In the genomic region with DNA sequence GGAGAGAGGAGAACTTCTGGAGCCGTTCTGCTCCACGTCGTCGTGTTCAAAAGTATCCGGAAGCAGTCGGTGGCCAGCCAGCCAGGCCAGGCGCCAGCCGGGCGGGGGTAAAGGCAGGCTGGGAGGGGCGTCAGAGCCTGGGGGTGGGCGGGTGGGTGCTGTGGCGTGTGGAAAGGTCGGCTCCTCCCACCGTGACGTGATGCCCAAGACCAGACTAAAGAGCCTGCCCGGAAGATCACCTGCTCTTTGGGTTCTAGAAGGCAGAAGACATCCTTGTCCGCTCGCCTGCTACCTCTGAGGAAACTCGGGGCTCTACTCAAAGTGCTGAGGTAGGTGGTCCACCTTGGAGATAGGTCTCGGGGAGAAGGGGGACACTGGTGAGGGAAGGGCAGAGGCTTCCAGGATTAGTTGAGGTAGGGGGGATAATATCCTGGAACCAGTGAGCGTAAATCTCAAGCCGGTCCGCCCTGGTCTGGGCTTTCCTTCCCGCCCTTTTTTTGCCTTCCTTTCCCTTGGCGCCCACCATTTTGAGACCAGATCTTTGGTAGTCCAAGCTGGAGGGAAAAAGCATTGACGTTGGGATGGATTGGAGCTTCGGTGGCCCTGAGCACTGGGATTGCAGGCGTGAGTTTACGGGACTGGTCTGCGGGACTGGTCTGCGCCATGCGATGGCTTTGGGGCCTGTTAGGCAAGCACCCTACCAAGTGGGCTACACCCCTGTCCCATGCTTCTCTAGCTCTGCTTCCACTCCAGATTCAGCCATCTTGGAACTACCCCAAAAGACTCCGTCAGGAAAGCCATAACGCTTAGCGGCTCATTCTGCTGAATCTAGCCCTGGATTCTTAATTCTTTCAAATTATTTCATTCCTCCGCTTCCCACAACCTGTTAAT, we compare ENCODE assay signal across 8 mouse cellular contexts. TPM values are rescaled to one million over a fixed set of nuclear protein-coding genes. Genes with fewer than 3 reads are reported as not detected.
DNase-seq lines count a peak whose midpoint lies in the region; ATAC-seq lines count a peak whose summit lies in the region.

Jade1 (plus strand) TSS at position 241 of the 891 bp plus-strand sequence.

- WGBS in kidney, embryonic 16.5 days: 98% methylated on average over 36 of the region's 36 CpGs
- WGBS in midbrain, embryonic 15.5 days: 97% methylated on average over 36 of the region's 36 CpGs

- H3K9ac ChIP-seq in kidney, embryonic 16.5 days (replicated peaks; ENCODE audit: low read length): no peak within 1 kb of the TSS
- no peak within 1 kb of the TSS for H3K9ac ChIP-seq in midbrain, embryonic 15.5 days

- no peak for DNase-seq in kidney, postnatal 10 days
- DNase-seq in adrenal gland, postnatal 10 days: no peak
- DNase-seq in gastrocnemius, postnatal 10 days: no peak
- DNase-seq in kidney, postnatal 14 days: no peak

- H3K4me2 ChIP-seq in kidney, embryonic 16.5 days (replicated peaks; ENCODE audit: low read depth, low read length): no peak within 1 kb of the TSS
- no peak within 1 kb of the TSS for H3K4me2 ChIP-seq in midbrain, embryonic 15.5 days

- H3K27me3 ChIP-seq in kidney, embryonic 16.5 days (ENCODE audit: insufficient read depth, low read length): no peaks in the 10 kb centered on the region
- H3K27me3 ChIP-seq in midbrain, embryonic 15.5 days (replicated peaks): no peaks in the 10 kb centered on the region

- H3K4me1 ChIP-seq in kidney, embryonic 16.5 days (ENCODE audit: insufficient read depth, low read length): no peaks in the 10 kb centered on the region
- no peaks in the 10 kb centered on the region for H3K4me1 ChIP-seq in midbrain, embryonic 15.5 days

- H3K36me3 ChIP-seq in kidney, embryonic 16.5 days (ENCODE audit: insufficient read depth, low read length): no peaks in the 10 kb centered on the region
- H3K36me3 ChIP-seq in midbrain, embryonic 15.5 days (replicated peaks): no peaks in the 10 kb centered on the region

- no peak within 1 kb of the TSS for H3K4me3 ChIP-seq in kidney, embryonic 16.5 days (ENCODE audit: low read length)
- H3K4me3 ChIP-seq in midbrain, embryonic 15.5 days: no peak within 1 kb of the TSS

- ATAC-seq in kidney, embryonic 16.5 days (ENCODE audit: low FRiP score, low TSS enrichment): no peak
- ATAC-seq in inflammation-experienced regulatory T-cells, adult 6 months: no peak
- ATAC-seq in midbrain, embryonic 15.5 days (replicated peaks): no peak
- no peak for ATAC-seq in frontal cortex, adult (ENCODE audit: low TSS enrichment)

- H3K27ac ChIP-seq in kidney, embryonic 16.5 days (ENCODE audit: low read length): no peak within 1 kb of the TSS
- H3K27ac ChIP-seq in midbrain, embryonic 15.5 days: no peak within 1 kb of the TSS

- H3K9me3 ChIP-seq in kidney, embryonic 16.5 days (ENCODE audit: low read length): peaks cover 4% of the 10 kb centered on the region
- no peaks in the 10 kb centered on the region for H3K9me3 ChIP-seq in midbrain, embryonic 15.5 days

RNA-seq across cellular contexts. Expression of gene Jade1, which starts in this region (rescaled TPM):
- polyA plus RNA-seq in kidney, embryonic 16.5 days (2015; fragmentation: Nextera tagmentation; extraction: Ambion mirVana): 21.2 TPM in 2 replicates
- total RNA-seq in adrenal gland, postnatal 10 days (2021): 10 to 100 TPM; 43.5 to 51.6 TPM
- 10 to 100 TPM; 26.0 to 31.1 TPM for total RNA-seq in gastrocnemius, postnatal 10 days (2021)
- 10 to 100 TPM in 2 of 3 experiments, 1 to 10 TPM in 1; 5.1 to 10.7 (median 10.3) TPM for polyA plus RNA-seq in inflammation-experienced regulatory T-cells, adult 6 months (2017; shearing (Covaris generic))
- 13.8 and 14.0 TPM in 2 replicates for polyA plus RNA-seq in midbrain, embryonic 15.5 days (2015; fragmentation: Nextera tagmentation; extraction: Ambion mirVana)
